Mouse (Mus musculus): ENCODE results near the gene Sprr2a3. TPM values are rescaled to one million over a fixed set of nuclear protein-coding genes. Genes with fewer than 3 reads are reported as not detected.
"Not testable (repeated sequence)": the region's sequence is repeated elsewhere in the genome, so short reads cannot be mapped to it uniquely, and the experiment has no call there.

Gene Sprr2a3
- polyA plus RNA-seq, 1 experiment from 2014 or later: not detected

GRCm38 (mm10) chr3:92288489-92288888 lies 3.3 kb downstream of the Sprr2a3 start:
- not testable (repeated sequence) for ATAC-seq (ENCODE audit: insufficient number of reproducible peaks, insufficient read depth, low FRiP score, low read depth); H3K4me3 ChIP-seq (ENCODE audit: control insufficient read depth in 1 of 2, insufficient read depth in 1 of 2, low read depth in 1 of 2, low read length in 2 of 2); H3K9ac ChIP-seq (ENCODE audit: low read length); H3K36me3 ChIP-seq (ENCODE audit: control insufficient read depth, insufficient read depth, low read length); H3K27ac ChIP-seq (replicated peaks in 1 of 2; ENCODE audit: control insufficient read depth in 1 of 2, insufficient read depth in 1 of 2, low read depth in 2 of 2, low read length in 2 of 2); H3K27me3 ChIP-seq (ENCODE audit: control insufficient read depth, insufficient read depth, low read length); H3K4me2 ChIP-seq (ENCODE audit: low read length); H3K4me1 ChIP-seq (ENCODE audit: control insufficient read depth in 2 of 2, insufficient read depth in 2 of 2, low read length in 2 of 2); H3K9me3 ChIP-seq (ENCODE audit: control insufficient read depth, low read length)
- 76% methylated on average over 3 of the region's 6 CpGs for WGBS

GRCm38 (mm10) chr3:92307406-92307805 lies 22.2 kb downstream of the Sprr2a3 start:
- ATAC-seq (ENCODE audit: insufficient number of reproducible peaks, insufficient read depth, low FRiP score, low read depth): no peak
- Histone ChIP-seq H3K4me3 (ENCODE audit: control insufficient read depth in 1 of 2, insufficient read depth in 1 of 2, low read depth in 1 of 2, low read length in 2 of 2) (no peak overlapping the region), H3K27me3 (ENCODE audit: control insufficient read depth, insufficient read depth, low read length) (no peaks in the 10 kb centered on the region), H3K9ac (ENCODE audit: low read length) (no peak overlapping the region), H3K27ac (replicated peaks in 1 of 2; ENCODE audit: control insufficient read depth in 1 of 2, insufficient read depth in 1 of 2, low read depth in 2 of 2, low read length in 2 of 2) (no peak overlapping the region), H3K4me2 (ENCODE audit: low read length) (no peak overlapping the region), H3K36me3 (ENCODE audit: control insufficient read depth, insufficient read depth, low read length) (no peaks in the 10 kb centered on the region), H3K4me1 (ENCODE audit: control insufficient read depth in 2 of 2, insufficient read depth in 2 of 2, low read length in 2 of 2) (no peaks in the 10 kb centered on the region), H3K9me3 (ENCODE audit: control insufficient read depth, low read length) (no peaks in the 10 kb centered on the region)
- WGBS: 79% methylated on average over 1 of the region's 1 CpGs

GRCm38 (mm10) chr3:92316320-92316719 lies 31.1 kb downstream of the Sprr2a3 start, which contains the start of gene Sprr2b:
Gene Sprr2b (plus strand): TSS chr3:92316620.
- Histone ChIP-seq H3K4me2 (ENCODE audit: low read length) (no peak within 1 kb of the TSS), H3K27me3 (ENCODE audit: control insufficient read depth, insufficient read depth, low read length) (no peaks in the 10 kb centered on the region), H3K4me3 (ENCODE audit: control insufficient read depth in 1 of 2, insufficient read depth in 1 of 2, low read depth in 1 of 2, low read length in 2 of 2) (no peak within 1 kb of the TSS), H3K4me1 (ENCODE audit: control insufficient read depth in 2 of 2, insufficient read depth in 2 of 2, low read length in 2 of 2) (no peaks in the 10 kb centered on the region), H3K36me3 (ENCODE audit: control insufficient read depth, insufficient read depth, low read length) (no peaks in the 10 kb centered on the region), H3K27ac (replicated peaks in 1 of 2; ENCODE audit: control insufficient read depth in 1 of 2, insufficient read depth in 1 of 2, low read depth in 2 of 2, low read length in 2 of 2) (no peak within 1 kb of the TSS), H3K9me3 (ENCODE audit: control insufficient read depth, low read length) (no peaks in the 10 kb centered on the region), H3K9ac (ENCODE audit: low read length) (no peak within 1 kb of the TSS)
- WGBS: 57% methylated on average over 2 of the region's 2 CpGs
- ATAC-seq (ENCODE audit: insufficient number of reproducible peaks, insufficient read depth, low FRiP score, low read depth): no peak

GRCm38 (mm10) chr3:92317384-92317783 lies 32.2 kb downstream of the Sprr2a3 start:
- Histone ChIP-seq H3K27ac (replicated peaks in 1 of 2; ENCODE audit: control insufficient read depth in 1 of 2, insufficient read depth in 1 of 2, low read depth in 2 of 2, low read length in 2 of 2) (no peak overlapping the region), H3K9ac (ENCODE audit: low read length) (no peak overlapping the region), H3K4me1 (ENCODE audit: control insufficient read depth in 2 of 2, insufficient read depth in 2 of 2, low read length in 2 of 2) (no peaks in the 10 kb centered on the region), H3K9me3 (ENCODE audit: control insufficient read depth, low read length) (no peaks in the 10 kb centered on the region), H3K27me3 (ENCODE audit: control insufficient read depth, insufficient read depth, low read length) (no peaks in the 10 kb centered on the region), H3K4me2 (ENCODE audit: low read length) (no peak overlapping the region), H3K36me3 (ENCODE audit: control insufficient read depth, insufficient read depth, low read length) (no peaks in the 10 kb centered on the region), H3K4me3 (ENCODE audit: control insufficient read depth in 1 of 2, insufficient read depth in 1 of 2, low read depth in 1 of 2, low read length in 2 of 2) (no peak overlapping the region)
- no peak for ATAC-seq (ENCODE audit: insufficient number of reproducible peaks, insufficient read depth, low FRiP score, low read depth)
- 73% methylated on average over 2 of the region's 2 CpGs for WGBS

GRCm38 (mm10) chr3:92336278-92336677 lies 51.1 kb downstream of the Sprr2a3 start:
- Histone ChIP-seq H3K4me3 (ENCODE audit: control insufficient read depth in 1 of 2, insufficient read depth in 1 of 2, low read depth in 1 of 2, low read length in 2 of 2) (no peak overlapping the region), H3K27me3 (ENCODE audit: control insufficient read depth, insufficient read depth, low read length) (no peaks in the 10 kb centered on the region), H3K4me1 (ENCODE audit: control insufficient read depth in 2 of 2, insufficient read depth in 2 of 2, low read length in 2 of 2) (no peaks in the 10 kb centered on the region), H3K9me3 (ENCODE audit: control insufficient read depth, low read length) (no peaks in the 10 kb centered on the region), H3K27ac (replicated peaks in 1 of 2; ENCODE audit: control insufficient read depth in 1 of 2, insufficient read depth in 1 of 2, low read depth in 2 of 2, low read length in 2 of 2) (no peak overlapping the region), H3K36me3 (ENCODE audit: control insufficient read depth, insufficient read depth, low read length) (no peaks in the 10 kb centered on the region), H3K4me2 (ENCODE audit: low read length) (no peak overlapping the region), H3K9ac (ENCODE audit: low read length) (no peak overlapping the region)
- ATAC-seq (ENCODE audit: insufficient number of reproducible peaks, insufficient read depth, low FRiP score, low read depth): no peak
- WGBS: 82% methylated on average over 1 of the region's 1 CpGs

GRCm38 (mm10) chr3:92338840-92339239 lies 53.6 kb downstream of the Sprr2a3 start, which contains the start of gene Sprr2d:
Gene Sprr2d (plus strand): TSS chr3:92339140.
- H3K9me3 ChIP-seq (ENCODE audit: control insufficient read depth, low read length): no peaks in the 10 kb centered on the region
- ATAC-seq (ENCODE audit: insufficient number of reproducible peaks, insufficient read depth, low FRiP score, low read depth): no peak
- no peak within 1 kb of the TSS for H3K27ac ChIP-seq (replicated peaks in 1 of 2; ENCODE audit: control insufficient read depth in 1 of 2, insufficient read depth in 1 of 2, low read depth in 2 of 2, low read length in 2 of 2)
- H3K27me3 ChIP-seq (ENCODE audit: control insufficient read depth, insufficient read depth, low read length): no peaks in the 10 kb centered on the region
- no peaks in the 10 kb centered on the region for H3K4me1 ChIP-seq (ENCODE audit: control insufficient read depth in 2 of 2, insufficient read depth in 2 of 2, low read length in 2 of 2)
- no peak within 1 kb of the TSS for H3K4me2 ChIP-seq (ENCODE audit: low read length)
- no peak within 1 kb of the TSS for H3K9ac ChIP-seq (ENCODE audit: low read length)
- H3K36me3 ChIP-seq (ENCODE audit: control insufficient read depth, insufficient read depth, low read length): no peaks in the 10 kb centered on the region
- H3K4me3 ChIP-seq (ENCODE audit: control insufficient read depth in 1 of 2, insufficient read depth in 1 of 2, low read depth in 1 of 2, low read length in 2 of 2): no peak within 1 kb of the TSS
- 88% methylated on average over 5 of the region's 5 CpGs for WGBS

Other genes with a start within 250 kb of the Sprr2a3 start
- 0.22 and 0.36 TPM in 2 replicates for gene Lor, start 202.3 kb upstream of the Sprr2a3 start, polyA plus RNA-seq (2014; fragmentation: Nextera tagmentation; extraction: Ambion mirVana)
- gene Prr9, start 161.5 kb upstream of the Sprr2a3 start, polyA plus RNA-seq (2014; fragmentation: Nextera tagmentation; extraction: Ambion mirVana): not detected in 2 replicates
- not detected in 2 replicates for gene Lelp1, start 142.7 kb upstream of the Sprr2a3 start, polyA plus RNA-seq (2014; fragmentation: Nextera tagmentation; extraction: Ambion mirVana)
- gene Sprr2a1, start 69.6 kb upstream of the Sprr2a3 start, polyA plus RNA-seq (2014; fragmentation: Nextera tagmentation; extraction: Ambion mirVana): 0.16 TPM in 1 of 2 replicates, not detected in the other
- 1.8 and 2.1 TPM in 2 replicates for gene Sprr2a2, start 69.5 kb upstream of the Sprr2a3 start, polyA plus RNA-seq (2014; fragmentation: Nextera tagmentation; extraction: Ambion mirVana)
- gene Sprr2b, start 31.2 kb downstream of the Sprr2a3 start, polyA plus RNA-seq (2014; fragmentation: Nextera tagmentation; extraction: Ambion mirVana): not detected in 2 replicates
- gene Sprr2d, start 53.7 kb downstream of the Sprr2a3 start, polyA plus RNA-seq (2014; fragmentation: Nextera tagmentation; extraction: Ambion mirVana): not detected in 2 replicates
- gene Sprr2e, start 66.7 kb downstream of the Sprr2a3 start, polyA plus RNA-seq (2014; fragmentation: Nextera tagmentation; extraction: Ambion mirVana): not detected in 2 replicates
- gene Sprr2f, start 79.8 kb downstream of the Sprr2a3 start, polyA plus RNA-seq (2014; fragmentation: Nextera tagmentation; extraction: Ambion mirVana): not detected in 2 replicates
- not detected in 2 replicates for gene Sprr2h, start 100.3 kb downstream of the Sprr2a3 start, polyA plus RNA-seq (2014; fragmentation: Nextera tagmentation; extraction: Ambion mirVana)
- not detected in 2 replicates for gene Sprr2i, start 122.6 kb downstream of the Sprr2a3 start, polyA plus RNA-seq (2014; fragmentation: Nextera tagmentation; extraction: Ambion mirVana)
- not detected in 2 replicates for gene Sprr2j-ps, start 132.7 kb downstream of the Sprr2a3 start, polyA plus RNA-seq (2014; fragmentation: Nextera tagmentation; extraction: Ambion mirVana)
- 5.2 and 5.9 TPM in 2 replicates for gene Gm9774, start 144.0 kb downstream of the Sprr2a3 start, polyA plus RNA-seq (2014; fragmentation: Nextera tagmentation; extraction: Ambion mirVana)
- gene Sprr2k, start 147.2 kb downstream of the Sprr2a3 start, polyA plus RNA-seq (2014; fragmentation: Nextera tagmentation; extraction: Ambion mirVana): not detected in 2 replicates
- gene Sprr1b, start 153.4 kb downstream of the Sprr2a3 start, polyA plus RNA-seq (2014; fragmentation: Nextera tagmentation; extraction: Ambion mirVana): not detected in 2 replicates
- not detected in 2 replicates for gene Sprr3, start 173.3 kb downstream of the Sprr2a3 start, polyA plus RNA-seq (2014; fragmentation: Nextera tagmentation; extraction: Ambion mirVana)
- gene Sprr1a, start 200.5 kb downstream of the Sprr2a3 start, polyA plus RNA-seq (2014; fragmentation: Nextera tagmentation; extraction: Ambion mirVana): 0.78 TPM in 1 of 2 replicates, not detected in the other
- not detected in 2 replicates for gene Sprr4, start 215.1 kb downstream of the Sprr2a3 start, polyA plus RNA-seq (2014; fragmentation: Nextera tagmentation; extraction: Ambion mirVana)
- gene 2310046K23Rik, start 249.1 kb downstream of the Sprr2a3 start, polyA plus RNA-seq (2014; fragmentation: Nextera tagmentation; extraction: Ambion mirVana): not detected in 2 replicates